Mouse (Mus musculus): ENCODE results near the gene Nckap5.

GRCm38 (mm10) chr1:125893158-125893557 is 937.4 kb downstream of the Nckap5 start:
- TF ChIP-seq POLR2A (IDR thresholded peaks at IDR 0.05; ENCODE audit: low read depth, low read length) (no peak), CTCF (conservative IDR thresholded peaks at IDR 0.05; ENCODE audit: insufficient read depth, insufficient read length, low read depth, low read length) (no peak)
